Mouse (Mus musculus) lung, adult 2 months (tissue): ENCODE measurements around the gene Nxpe3.

Source experiments
- CTCF ChIP-seq: fragments of 200-500 bp; IDR thresholded peaks from 2 replicates; pipeline ENCODE4 v1.5.1; 2011; ENCODE audit warnings: mild to moderate bottlenecking, low read length, control low read depth; ENCODE audit not compliant: insufficient read depth
- POLR2A ChIP-seq: fragments of 200-500 bp; IDR thresholded peaks from 2 replicates; pipeline ENCODE4 v1.6.1; 2011; ENCODE audit warnings: low read depth, mild to moderate bottlenecking, control low read depth, low read length, borderline replicate concordance; ENCODE audit errors: extremely low read depth

- no peak for TF ChIP-seq CTCF
- no peak for TF ChIP-seq POLR2A
Measured at GRCm38 (mm10) chr16:55820916-55821570, 74.0 kb downstream of the Nxpe3 start.
